Mouse (Mus musculus) small intestine, adult 2 months (tissue): ENCODE results near the gene Cct8l1. TPM values are rescaled to one million over a fixed set of nuclear protein-coding genes. Genes with fewer than 3 reads are reported as not detected.
A peak's percentile ranks its signal among the peaks of the same experiment; 100 is the strongest.

Experiments
- H3K27ac ChIP-seq: fragments of 200-500 bp; 2 replicates; pipeline ENCODE4 v1.5.1; 2012; ENCODE audit warnings: low read depth, low read length, control low read depth, inconsistent platforms; ENCODE audit not compliant: insufficient read depth
- H3K27me3 ChIP-seq: fragments of 200-500 bp; 2 replicates; pipeline ENCODE4 v1.6.1; 2012; ENCODE audit warnings: mild to moderate bottlenecking, moderate library complexity, low read length, inconsistent platforms; ENCODE audit not compliant: control insufficient read depth, insufficient read depth
- H3K36me3 ChIP-seq: fragments of 200-500 bp; 2 replicates; pipeline ENCODE4 v1.6.1; 2012; ENCODE audit warnings: mild to moderate bottlenecking, low read length, control low read depth, inconsistent platforms; ENCODE audit not compliant: control insufficient read depth, insufficient read depth
- H3K4me1 ChIP-seq: fragments of 200-500 bp; 2 replicates; pipeline ENCODE4 v1.6.1; 2012; ENCODE audit warnings: low read length, inconsistent platforms, mixed read lengths; ENCODE audit not compliant: control insufficient read depth, insufficient read depth, insufficient read length
- H3K4me3 ChIP-seq: fragments of 200-500 bp; 2 replicates; pipeline ENCODE4 v1.5.1; 2012; ENCODE audit warnings: low read depth, mild to moderate bottlenecking, control low read depth, inconsistent platforms, low read length, moderate library complexity
- CTCF ChIP-seq: fragments of 200-500 bp; IDR thresholded peaks from 2 replicates; pipeline ENCODE4 v1.5.1; 2012; ENCODE audit warnings: low read depth, mild to moderate bottlenecking, control low read depth, inconsistent platforms, low read length, moderate library complexity, mixed read lengths; ENCODE audit not compliant: insufficient replicate concordance, insufficient read length; ENCODE audit errors: extremely low read depth
- POLR2A ChIP-seq: fragments of 200-500 bp; IDR thresholded peaks from 2 replicates; pipeline ENCODE4 v1.6.1; 2012; ENCODE audit warnings: low read depth, mild to moderate bottlenecking, control low read depth, inconsistent platforms, low read length, moderate library complexity
- WGBS: fragments of 180-500 bp; shearing (Covaris S2); methylation state at CpG from one replicate; pipeline ENCODE4 v1.1.7; 2018; 5-methylcytosine and 5-hydroxymethylcytosine counted together
- polyA plus RNA-seq: library from polyadenylated mRNA; depleted of rRNA; stranded (reverse); fragments of >200 nt; gene quantifications from 2 replicates; pipeline ENCODE4 v1.2.3, GENCODE M21; 2012

Gene Cct8l1
- polyA plus RNA-seq, 1 experiment = not detected

- TF ChIP-seq POLR2A = no peak
- Histone ChIP-seq H3K36me3 (no peaks in the 10 kb centered on the region), H3K4me1 (peaks cover 25% of the 10 kb centered on the region), H3K4me3 (no peak overlapping the region), H3K27me3 (no peaks in the 10 kb centered on the region), H3K27ac (no peak overlapping the region)
- 4% methylated on average over 2 of the region's 2 CpGs for WGBS
Measured at GRCm38 (mm10) chr5:25530629-25531028, 14.8 kb downstream of the Cct8l1 start.

GRCm38 (mm10) chr5:25532256-25533147, 16.6 kb downstream of the Cct8l1 start:
- Histone ChIP-seq H3K27ac (no peak overlapping the region), H3K4me3 (no peak overlapping the region), H3K4me1 (peaks cover 12% of the 10 kb centered on the region), H3K36me3 (no peaks in the 10 kb centered on the region), H3K27me3 (no peaks in the 10 kb centered on the region)
- TF ChIP-seq CTCF (no peak), POLR2A (no peak)
- WGBS = 85% methylated on average over 18 of the region's 18 CpGs

- TF ChIP-seq CTCF (no peak), POLR2A (no peak)
- 48% methylated on average over 5 of the region's 5 CpGs for WGBS
- Histone ChIP-seq H3K4me1 (peaks cover 7% of the 10 kb centered on the region), H3K27ac (no peak overlapping the region), H3K36me3 (no peaks in the 10 kb centered on the region), H3K4me3 (no peak overlapping the region), H3K27me3 (no peaks in the 10 kb centered on the region)
Measured at GRCm38 (mm10) chr5:25533298-25533697, 17.4 kb downstream of the Cct8l1 start.

GRCm38 (mm10) chr5:25535566-25535965, 19.7 kb downstream of the Cct8l1 start:
- H3K27me3 ChIP-seq = no peaks in the 10 kb centered on the region
- no peak overlapping the region for H3K4me3 ChIP-seq
- H3K4me1 ChIP-seq = peaks cover 8% of the 10 kb centered on the region
- TF ChIP-seq CTCF (no peak), POLR2A (no peak)
- peak overlapping the region; percentile 84 for H3K27ac ChIP-seq
- WGBS = 85% methylated on average over 2 of the region's 2 CpGs
- H3K36me3 ChIP-seq = no peaks in the 10 kb centered on the region

GRCm38 (mm10) chr5:25536451-25536850, 20.6 kb downstream of the Cct8l1 start:
- no peak overlapping the region for H3K4me3 ChIP-seq
- H3K27me3 ChIP-seq = no peaks in the 10 kb centered on the region
- 69% methylated on average over 2 of the region's 2 CpGs for WGBS
- H3K27ac ChIP-seq = peak overlapping the region; percentile 84
- H3K36me3 ChIP-seq = no peaks in the 10 kb centered on the region
- peaks cover 8% of the 10 kb centered on the region for H3K4me1 ChIP-seq
- no peak for TF ChIP-seq CTCF
- TF ChIP-seq POLR2A = no peak

- WGBS = 34% methylated on average over 6 of the region's 6 CpGs
- H3K27me3 ChIP-seq = no peaks in the 10 kb centered on the region
- H3K4me1 ChIP-seq = peaks cover 8% of the 10 kb centered on the region
- H3K27ac ChIP-seq = peak overlapping the region; percentile 84
- peak; percentile 22; the same call in 1 of the 2 replicates for TF ChIP-seq POLR2A
- TF ChIP-seq CTCF = no peak
- H3K36me3 ChIP-seq = no peaks in the 10 kb centered on the region
- H3K4me3 ChIP-seq = peak overlapping the region; percentile 45
Measured at GRCm38 (mm10) chr5:25536921-25537409, 21.1 kb downstream of the Cct8l1 start.

- no peak for TF ChIP-seq POLR2A
- Histone ChIP-seq H3K36me3 (no peaks in the 10 kb centered on the region), H3K4me3 (no peak overlapping the region), H3K27me3 (no peaks in the 10 kb centered on the region), H3K4me1 (peaks cover 4% of the 10 kb centered on the region; the same call in 1 of the 2 replicates), H3K27ac (no peak overlapping the region)
Measured at GRCm38 (mm10) chr5:25540412-25540811, 24.5 kb downstream of the Cct8l1 start.

GRCm38 (mm10) chr5:25540921-25541320, 25.1 kb downstream of the Cct8l1 start:
- Histone ChIP-seq H3K4me3 (no peak overlapping the region), H3K36me3 (no peaks in the 10 kb centered on the region), H3K4me1 (peaks cover 3% of the 10 kb centered on the region; the same call in 1 of the 2 replicates), H3K27me3 (no peaks in the 10 kb centered on the region), H3K27ac (no peak overlapping the region)
- 74% methylated on average over 3 of the region's 3 CpGs for WGBS
- TF ChIP-seq POLR2A (no peak), CTCF (no peak)
